Mouse (Mus musculus) CH12.LX (cell line): ENCODE data around the gene Srarp. TPM values are rescaled to one million over a fixed set of nuclear protein-coding genes. Genes with fewer than 3 reads are reported as not detected.

Experiments
- DNase-seq: peaks from one replicate; pipeline ENCODE4 v3.0.0-alpha.2; 2013; ENCODE audit errors: extremely low read depth
- H3K27ac ChIP-seq: 2 replicates; pipeline ENCODE4 v1.5.1; 2012; ENCODE audit warnings: low read depth, mild to moderate bottlenecking, control low read depth, moderate library complexity; ENCODE audit not compliant: insufficient read depth
- H3K27me3 ChIP-seq: replicated peaks from 2 replicates; pipeline ENCODE3; 2012; ENCODE audit warnings: inconsistent platforms
- H3K36me3 ChIP-seq, 2 experiments: replicated peaks in 1 of 2; 2 replicates each; pipeline versions ENCODE3 to v1.6.1; 2012; ENCODE audit warnings: inconsistent platforms in 1 of 2, low read length in 1 of 2, mild to moderate bottlenecking in 1 of 2, mixed read lengths in 1 of 2, moderate library complexity in 1 of 2; ENCODE audit not compliant: control insufficient read depth in 1 of 2, insufficient read depth in 1 of 2
- H3K4me1 ChIP-seq, 2 experiments: 2 replicates each; pipeline ENCODE4 v1.6.1; 2012; ENCODE audit warnings: inconsistent platforms in 1 of 2, moderate library complexity in 1 of 2; ENCODE audit not compliant: insufficient read depth in 2 of 2, control insufficient read depth in 1 of 2
- H3K4me2 ChIP-seq: 2 replicates; pipeline ENCODE4 v1.6.1; 2012; ENCODE audit warnings: low read depth, mild to moderate bottlenecking, control low read depth; ENCODE audit not compliant: poor library complexity, insufficient read depth, severe bottlenecking
- H3K4me3 ChIP-seq, 3 experiments: fragments of 150-350 bp in 1 of 3; sonication (generic) in 1 of 3; replicated peaks in 1 of 3; 2 replicates each; pipeline versions ENCODE3 to v1.5.1; 2011 to 2012; ENCODE audit warnings: low read depth in 2 of 3, low read length in 2 of 3, mild to moderate bottlenecking in 2 of 3, moderate library complexity in 2 of 3, control low read depth in 1 of 3, improper control_type of control experiment in 1 of 3, inconsistent platforms in 1 of 3, mixed read lengths in 1 of 3; ENCODE audit not compliant: poor library complexity in 1 of 3
- H3K79me2 ChIP-seq: replicated peaks from 2 replicates; pipeline ENCODE4 v1.6.1; 2012; ENCODE audit warnings: mild to moderate bottlenecking, moderate library complexity; ENCODE audit not compliant: control insufficient read depth, poor library complexity, insufficient read depth, severe bottlenecking; ENCODE audit errors: extremely low read depth
- H3K9ac ChIP-seq: 2 replicates; pipeline ENCODE4 v1.6.1; 2012; ENCODE audit warnings: low read depth, mild to moderate bottlenecking, control low read depth, moderate library complexity; ENCODE audit not compliant: insufficient read depth
- H3K9me3 ChIP-seq: replicated peaks from 2 replicates; pipeline ENCODE3; 2012; ENCODE audit warnings: low read length, inconsistent platforms, mixed read lengths
- BHLHE40 ChIP-seq: IDR thresholded peaks from 2 replicates; pipeline ENCODE4 v1.6.1; 2011; ENCODE audit warnings: mild to moderate bottlenecking, low read depth, low read length, improper control_type of control experiment
- CHD1 ChIP-seq: IDR thresholded peaks from 2 replicates; pipeline ENCODE4 v1.6.1; 2012; ENCODE audit warnings: low read depth, low read length, improper control_type of control experiment, inconsistent platforms
- E2F4 ChIP-seq: IDR thresholded peaks from 2 replicates; pipeline ENCODE4 v1.6.1; 2011; ENCODE audit warnings: low read depth, low read length, improper control_type of control experiment; ENCODE audit not compliant: insufficient replicate concordance
- ELF1 ChIP-seq: IDR thresholded peaks from 2 replicates; pipeline ENCODE4 v1.6.1; 2014; ENCODE audit warnings: low read depth, mild to moderate bottlenecking, inconsistent platforms, low read length, improper control_type of control experiment
- EP300 ChIP-seq: IDR thresholded peaks from 2 replicates; pipeline ENCODE4 v1.6.1; 2011; ENCODE audit warnings: low read length, improper control_type of control experiment
- ETS1 ChIP-seq: conservative IDR thresholded peaks from 2 replicates; pipeline ENCODE4 v1.6.1; 2012; ENCODE audit warnings: low read depth, mild to moderate bottlenecking, inconsistent platforms, low read length, improper control_type of control experiment, moderate library complexity
- GABPA ChIP-seq: IDR thresholded peaks from 2 replicates; pipeline ENCODE4 v1.6.1; 2012; ENCODE audit warnings: low read depth, low read length, improper control_type of control experiment, inconsistent platforms; ENCODE audit not compliant: insufficient replicate concordance
- HCFC1 ChIP-seq: IDR thresholded peaks from 2 replicates; pipeline ENCODE4 v1.6.1; 2012; ENCODE audit warnings: low read depth, mild to moderate bottlenecking, inconsistent platforms, low read length, improper control_type of control experiment
- KAT2A ChIP-seq: IDR thresholded peaks from 2 replicates; pipeline ENCODE4 v1.6.1; 2012; ENCODE audit warnings: low read length, improper control_type of control experiment, inconsistent platforms; ENCODE audit not compliant: insufficient replicate concordance
- MEF2A ChIP-seq: IDR thresholded peaks from 2 replicates; pipeline ENCODE4 v1.6.1; 2014; ENCODE audit warnings: low read depth, mild to moderate bottlenecking, inconsistent platforms, low read length, improper control_type of control experiment, borderline replicate concordance
- MYC ChIP-seq: IDR thresholded peaks from 2 replicates; pipeline ENCODE4 v1.6.1; 2011; ENCODE audit warnings: low read depth, mild to moderate bottlenecking, improper control_type of control experiment, low read length
- NELFE ChIP-seq: IDR thresholded peaks from 2 replicates; pipeline ENCODE4 v1.6.1; 2011; ENCODE audit warnings: low read depth, low read length, improper control_type of control experiment
- POLR2AphosphoS2 ChIP-seq: IDR thresholded peaks from 2 replicates; pipeline ENCODE4 v1.6.1; 2011; ENCODE audit warnings: low read depth, low read length, improper control_type of control experiment
- SMC3 ChIP-seq: IDR thresholded peaks from 2 replicates; pipeline ENCODE4 v1.6.1; 2011; ENCODE audit warnings: low read depth, low read length, improper control_type of control experiment
- USF1 ChIP-seq: IDR thresholded peaks from 2 replicates; pipeline ENCODE4 v1.6.1; 2014; ENCODE audit warnings: low read depth, mild to moderate bottlenecking, inconsistent platforms, low read length, improper control_type of control experiment
- ZKSCAN1 ChIP-seq: IDR thresholded peaks from 2 replicates; pipeline ENCODE4 v1.6.1; 2012; ENCODE audit warnings: low read depth, inconsistent platforms, low read length, improper control_type of control experiment, borderline replicate concordance
- ZNF384 ChIP-seq: IDR thresholded peaks from 2 replicates; pipeline ENCODE4 v1.6.1; 2012; ENCODE audit warnings: low read depth, low read length, improper control_type of control experiment, inconsistent platforms
- dilution Hi-C: fragments of 300-500 bp; cut with MboI; formaldehyde crosslinking; loops from 2 replicates; pipeline ENCODE4 v1.14.3; 2020; ENCODE audit warnings: low sequenced_read_pairs; ENCODE audit not compliant: extremely low pct_unique_long_range_greater_than_20kb, extremely low pct_ligation_motif_present
- in situ Hi-C: fragments of 300-500 bp; cut with MboI; formaldehyde crosslinking; loops from 3 replicates; pipeline ENCODE4 v1.14.3; 2019; ENCODE audit warnings: low sequenced_read_pairs, low pct_ligation_motif_present, low pct_unique_long_range_greater_than_20kb, mixed read lengths
- polyA plus RNA-seq: library from polyadenylated mRNA; unstranded; fragments of >175 nt; gene quantifications from 2 replicates; pipeline ENCODE4 v1.2.1, GENCODE M21; 2012; ENCODE audit warnings: low read depth; ENCODE audit not compliant: insufficient read length
- total RNA-seq, 2 experiments: library from RNA; depleted of rRNA; stranded (reverse); fragments of 300-350 nt in 1 of 2; fragments of >200 nt in 1 of 2; gene quantifications; 2 replicates each; pipeline ENCODE4 v1.2.3; 2012 to 2014

Srarp gene
- total and polyA plus RNA-seq, 3 experiments, result not detected

GRCm38 (mm10) chr4:141466844-141467580 lies 31.1 kb upstream of the Srarp start:
- in situ Hi-C loops, result no loop called here
- no peak overlapping the region for H3K4me2 ChIP-seq
- no peak for DNase-seq
- peaks cover 91 to 97% of the 10 kb centered on the region in 2 experiments for H3K36me3 ChIP-seq
- H3K27ac ChIP-seq, result no peak overlapping the region
- peak; percentile 14 for TF ChIP-seq SMC3
- peak; percentile 45; the same call in 1 of the 2 replicates for TF ChIP-seq POLR2AphosphoS2
- no peak for TF ChIP-seq EP300
- no peak for TF ChIP-seq ETS1
- TF ChIP-seq MYC, result no peak
- no peak for TF ChIP-seq MEF2A
- no peak for TF ChIP-seq ELF1
- H3K27me3 ChIP-seq, result no peaks in the 10 kb centered on the region
- no peaks in the 10 kb centered on the region for H3K79me2 ChIP-seq
- H3K4me3 ChIP-seq, result no peak overlapping the region
- no peak overlapping the region for H3K9ac ChIP-seq
- dilution Hi-C loops, result no loop called here
- H3K9me3 ChIP-seq, result peaks cover 9% of the 10 kb centered on the region
- H3K4me1 ChIP-seq, result no peaks in the 10 kb centered on the region

DNA sequence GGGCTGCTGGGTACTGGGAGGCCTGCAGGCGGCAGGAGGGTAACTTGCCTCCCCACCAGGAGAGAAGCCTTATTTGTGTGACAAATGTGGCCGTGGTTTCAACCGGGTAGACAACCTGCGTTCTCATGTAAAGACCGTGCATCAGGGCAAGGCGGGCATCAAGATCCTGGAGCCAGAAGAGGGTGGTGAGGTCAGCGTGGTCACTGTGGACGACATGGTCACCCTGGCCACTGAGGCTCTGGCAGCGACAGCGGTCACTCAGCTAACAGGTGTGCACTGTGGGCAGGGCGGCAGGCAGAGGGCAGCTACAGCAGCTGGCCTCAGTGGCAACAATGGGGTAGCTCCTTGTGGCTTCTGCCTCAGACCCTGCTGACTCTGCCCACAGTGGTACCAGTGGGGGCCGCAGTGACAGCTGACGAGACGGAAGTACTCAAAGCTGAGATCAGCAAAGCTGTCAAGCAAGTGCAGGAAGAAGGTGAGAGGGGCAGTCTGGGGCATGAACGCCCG lies 30.4 kb upstream of the Srarp start:
- Histone ChIP-seq H3K27me3 (no peaks in the 10 kb centered on the region), H3K9me3 (peaks cover 2% of the 10 kb centered on the region), H3K4me1 (no peaks in the 10 kb centered on the region), H3K27ac (no peak overlapping the region), H3K4me3 (no peak overlapping the region), H3K9ac (no peak overlapping the region), H3K79me2 (no peaks in the 10 kb centered on the region), H3K4me2 (no peak overlapping the region), H3K36me3 (peaks cover 90 to 97% of the 10 kb centered on the region in 2 experiments)
- TF ChIP-seq HCFC1, result no peak
- TF ChIP-seq USF1, result no peak
- TF ChIP-seq ETS1, result no peak
- no peak for TF ChIP-seq ZKSCAN1
- no peak for TF ChIP-seq NELFE
- TF ChIP-seq ZNF384, result no peak
- no peak for TF ChIP-seq KAT2A
- no peak for TF ChIP-seq CHD1
- no peak for TF ChIP-seq POLR2AphosphoS2
- no peak for TF ChIP-seq BHLHE40
- no peak for TF ChIP-seq GABPA
- TF ChIP-seq E2F4, result no peak
- no peak for DNase-seq
- dilution Hi-C loops (no loop called here), in situ Hi-C loops (no loop called here)
